Mouse (Mus musculus): Measurements from ENCODE around the gene Nid2. TPM values are rescaled to one million over a fixed set of nuclear protein-coding genes. Genes with fewer than 3 reads are reported as not detected.

The Nid2 gene
- 89.5 and 108 TPM in 2 replicates for polyA plus RNA-seq (2015; fragmentation: Nextera tagmentation; extraction: Ambion mirVana)

DNA sequence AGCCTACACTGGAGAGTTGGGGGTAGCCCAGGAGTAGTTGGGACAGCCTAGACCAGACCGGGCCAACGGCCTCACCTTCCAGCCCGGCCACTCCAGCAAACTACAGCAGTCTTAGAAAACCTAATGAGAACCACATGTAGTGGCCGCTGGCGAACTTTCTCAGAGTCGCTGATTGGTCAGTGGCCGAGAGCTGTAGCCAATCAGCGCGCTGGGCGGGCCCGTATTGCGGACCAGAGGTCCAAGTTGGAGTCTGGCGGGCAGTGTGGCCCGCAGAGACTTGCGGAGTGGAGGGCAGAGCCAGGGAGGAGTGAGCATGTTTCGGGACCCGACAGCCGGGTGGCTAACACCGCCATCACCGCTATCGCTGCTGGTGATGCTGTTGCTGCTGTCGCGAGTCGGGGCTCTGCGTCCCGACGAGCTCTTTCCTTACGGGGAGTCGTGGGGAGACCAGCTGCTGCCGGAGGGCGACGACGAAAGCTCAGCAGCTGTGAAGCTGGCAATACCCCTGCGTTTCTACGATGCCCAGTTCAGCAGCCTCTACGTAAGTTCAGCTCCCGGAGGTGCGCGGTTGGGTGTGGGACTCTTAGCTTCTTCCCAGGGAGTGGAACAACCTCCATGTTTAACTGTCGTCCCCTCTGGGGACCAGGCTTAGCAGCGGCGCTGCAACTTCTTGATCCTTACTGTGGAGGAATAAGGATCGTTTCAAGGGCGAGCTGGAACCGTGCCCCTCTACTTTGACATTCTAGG, at the start of gene Nid2:
Gene Nid2, plus strand, starts transcription at position 241 of the 747 bp plus-strand sequence.
- H3K4me2 ChIP-seq (ENCODE audit: low read depth, low read length): peak within 1 kb of the TSS; percentile 72
- H3K4me3 ChIP-seq (ENCODE audit: low read length): peak within 1 kb of the TSS; percentile 70
- H3K36me3 ChIP-seq (ENCODE audit: control insufficient read depth, insufficient read depth): 0 out of 2 replicates have a peak, but pooled peaks cover 5% of the 10 kb centered on the region
- H3K27ac ChIP-seq (ENCODE audit: low read length): peak within 1 kb of the TSS; percentile 81
- peaks cover 21% of the 10 kb centered on the region for H3K4me1 ChIP-seq (ENCODE audit: control insufficient read depth, insufficient read depth, low read length)
- no peaks in the 10 kb centered on the region for H3K9me3 ChIP-seq (replicated peaks; ENCODE audit: control insufficient read depth, low read length)
- peak; percentile 95 for ATAC-seq (replicated peaks; ENCODE audit: extremely low read depth, insufficient read depth, low FRiP score)
- WGBS: under 1% methylated on average over 45 of the region's 45 CpGs
- no peaks in the 10 kb centered on the region for H3K27me3 ChIP-seq (ENCODE audit: control insufficient read depth, insufficient read depth, low read length)
- H3K9ac ChIP-seq (ENCODE audit: low read length): peak within 1 kb of the TSS; percentile 80

DNA sequence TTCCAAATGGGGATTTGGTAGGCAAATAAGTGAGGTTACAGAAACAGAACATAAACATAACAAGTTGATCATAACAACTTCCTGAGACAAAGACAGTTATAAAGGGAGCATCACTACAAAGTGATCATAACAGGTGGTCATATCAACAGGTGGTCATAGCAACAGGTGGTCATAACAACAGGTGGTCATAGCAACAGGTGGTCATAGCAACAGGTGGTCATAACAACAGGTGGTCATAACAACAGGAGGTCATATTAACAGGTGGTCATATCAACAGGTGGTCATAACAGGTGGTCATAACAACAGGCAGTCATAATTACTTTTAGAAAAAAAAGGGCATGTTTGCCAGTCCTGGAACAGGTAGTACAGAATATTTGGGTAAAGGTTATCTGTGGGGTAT, 49.5 kb upstream of the Nid2 start:
- Histone ChIP-seq H3K36me3 (ENCODE audit: control insufficient read depth, insufficient read depth) (no peaks in the 10 kb centered on the region), H3K27me3 (ENCODE audit: control insufficient read depth, insufficient read depth, low read length) (no peaks in the 10 kb centered on the region), H3K9me3 (replicated peaks; ENCODE audit: control insufficient read depth, low read length) (no peaks in the 10 kb centered on the region), H3K9ac (ENCODE audit: low read length) (no peak overlapping the region), H3K4me3 (ENCODE audit: low read length) (no peak overlapping the region), H3K4me2 (ENCODE audit: low read depth, low read length) (no peak overlapping the region), H3K27ac (ENCODE audit: low read length) (no peak overlapping the region), H3K4me1 (ENCODE audit: control insufficient read depth, insufficient read depth, low read length) (peaks cover under 1% of the 10 kb centered on the region; the same call in 1 of the 2 replicates)
- ATAC-seq (replicated peaks; ENCODE audit: extremely low read depth, insufficient read depth, low FRiP score): no peak

DNA sequence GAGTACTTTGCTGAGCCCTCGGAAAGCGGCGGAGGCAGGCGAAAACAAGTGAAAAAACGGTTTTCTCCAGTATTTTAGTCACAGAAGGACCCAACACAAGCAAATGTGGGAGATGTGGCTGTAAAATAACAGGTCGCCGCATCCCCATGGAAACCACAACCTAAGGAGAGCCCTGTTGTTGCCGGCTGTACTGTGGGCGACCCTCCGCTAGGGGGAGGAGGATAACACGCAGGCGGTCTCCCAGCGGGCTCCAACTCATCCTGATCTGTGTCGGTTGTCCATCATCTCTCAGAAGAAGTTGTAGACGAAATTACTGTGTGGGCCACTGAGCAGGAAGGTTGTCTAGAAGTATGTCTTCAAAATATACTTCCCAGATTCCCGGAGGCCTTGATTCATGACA, 45.4 kb upstream of the Nid2 start:
- Histone ChIP-seq H3K4me2 (ENCODE audit: low read depth, low read length) (peak overlapping the region; percentile 8; the same call in 1 of the 2 replicates), H3K4me1 (ENCODE audit: control insufficient read depth, insufficient read depth, low read length) (peaks cover 23% of the 10 kb centered on the region)
- 6% methylated on average over 16 of the region's 16 CpGs for WGBS

DNA sequence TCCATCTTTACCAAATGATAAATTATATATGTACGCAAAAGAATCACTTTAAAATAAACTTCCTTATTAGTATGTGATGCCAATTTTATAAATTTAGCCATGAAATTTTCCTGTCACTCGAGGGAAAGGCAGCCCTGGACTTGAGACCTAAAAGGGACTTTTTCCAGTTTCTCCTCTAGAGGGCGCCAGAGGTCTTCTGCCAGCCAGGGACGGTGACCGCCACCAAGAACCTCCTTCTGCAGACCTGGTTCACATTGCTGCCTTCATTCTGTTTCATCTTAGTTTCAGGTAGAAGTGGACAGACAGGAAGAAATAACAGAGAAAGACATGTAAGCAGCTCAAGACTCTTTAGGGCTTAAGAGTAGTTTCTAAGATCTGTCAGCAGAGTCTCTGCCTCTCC, 44.6 kb upstream of the Nid2 start:
- Histone ChIP-seq H3K9ac (ENCODE audit: low read length) (no peak overlapping the region), H3K27me3 (ENCODE audit: control insufficient read depth, insufficient read depth, low read length) (no peaks in the 10 kb centered on the region), H3K36me3 (ENCODE audit: control insufficient read depth, insufficient read depth) (no peaks in the 10 kb centered on the region), H3K27ac (ENCODE audit: low read length) (no peak overlapping the region), H3K4me2 (ENCODE audit: low read depth, low read length) (no peak overlapping the region), H3K4me3 (ENCODE audit: low read length) (no peak overlapping the region), H3K4me1 (ENCODE audit: control insufficient read depth, insufficient read depth, low read length) (peaks cover 23% of the 10 kb centered on the region), H3K9me3 (replicated peaks; ENCODE audit: control insufficient read depth, low read length) (no peaks in the 10 kb centered on the region)
- ATAC-seq (replicated peaks; ENCODE audit: extremely low read depth, insufficient read depth, low FRiP score): 0 out of 2 replicates have a peak, but pooled peaks have one; percentile 43
- WGBS: under 1% methylated on average over 5 of the region's 5 CpGs

More for the DNA sequence above, 45.4 kb upstream of the Nid2 start:
- Histone ChIP-seq H3K27me3 (ENCODE audit: control insufficient read depth, insufficient read depth, low read length) (no peaks in the 10 kb centered on the region), H3K27ac (ENCODE audit: low read length) (no peak overlapping the region), H3K9me3 (replicated peaks; ENCODE audit: control insufficient read depth, low read length) (no peaks in the 10 kb centered on the region), H3K36me3 (ENCODE audit: control insufficient read depth, insufficient read depth) (no peaks in the 10 kb centered on the region), H3K4me3 (ENCODE audit: low read length) (no peak overlapping the region), H3K9ac (ENCODE audit: low read length) (no peak overlapping the region)
- no peak; the same call in 1 of the 2 replicates for ATAC-seq (replicated peaks; ENCODE audit: extremely low read depth, insufficient read depth, low FRiP score)

DNA sequence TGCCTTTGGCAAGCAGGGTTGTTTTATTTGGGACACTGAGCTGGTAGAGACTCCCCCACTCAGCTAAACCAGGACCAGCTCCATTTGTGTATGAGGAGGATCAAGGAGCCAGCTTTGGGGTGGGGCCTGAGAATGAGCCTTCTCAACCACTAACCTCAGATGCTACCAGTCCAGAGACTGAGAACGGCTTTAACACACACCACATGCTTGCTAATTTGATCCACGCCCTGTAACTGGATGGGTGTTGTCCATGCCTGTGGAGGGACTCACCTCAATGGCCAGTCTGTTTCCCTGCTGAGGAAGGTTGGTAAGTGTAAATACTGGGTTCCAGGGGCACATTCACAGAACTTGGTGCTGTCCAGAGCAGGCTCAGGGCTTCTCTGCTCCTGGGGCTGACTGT, 44.1 kb upstream of the Nid2 start:
- WGBS: 52% methylated on average over 2 of the region's 2 CpGs
- peaks cover 23% of the 10 kb centered on the region for H3K4me1 ChIP-seq (ENCODE audit: control insufficient read depth, insufficient read depth, low read length)
- H3K4me2 ChIP-seq (ENCODE audit: low read depth, low read length): peak overlapping the region; percentile 5; the same call in 1 of the 2 replicates
- no peak overlapping the region for H3K4me3 ChIP-seq (ENCODE audit: low read length)
- ATAC-seq (replicated peaks; ENCODE audit: extremely low read depth, insufficient read depth, low FRiP score): peak; percentile 28; the same call in 1 of the 2 replicates
- no peaks in the 10 kb centered on the region for H3K9me3 ChIP-seq (replicated peaks; ENCODE audit: control insufficient read depth, low read length)
- no peaks in the 10 kb centered on the region for H3K27me3 ChIP-seq (ENCODE audit: control insufficient read depth, insufficient read depth, low read length)
- H3K36me3 ChIP-seq (ENCODE audit: control insufficient read depth, insufficient read depth): no peaks in the 10 kb centered on the region
- H3K9ac ChIP-seq (ENCODE audit: low read length): peak overlapping the region; percentile 26
- H3K27ac ChIP-seq (ENCODE audit: low read length): peak overlapping the region; percentile 61

DNA sequence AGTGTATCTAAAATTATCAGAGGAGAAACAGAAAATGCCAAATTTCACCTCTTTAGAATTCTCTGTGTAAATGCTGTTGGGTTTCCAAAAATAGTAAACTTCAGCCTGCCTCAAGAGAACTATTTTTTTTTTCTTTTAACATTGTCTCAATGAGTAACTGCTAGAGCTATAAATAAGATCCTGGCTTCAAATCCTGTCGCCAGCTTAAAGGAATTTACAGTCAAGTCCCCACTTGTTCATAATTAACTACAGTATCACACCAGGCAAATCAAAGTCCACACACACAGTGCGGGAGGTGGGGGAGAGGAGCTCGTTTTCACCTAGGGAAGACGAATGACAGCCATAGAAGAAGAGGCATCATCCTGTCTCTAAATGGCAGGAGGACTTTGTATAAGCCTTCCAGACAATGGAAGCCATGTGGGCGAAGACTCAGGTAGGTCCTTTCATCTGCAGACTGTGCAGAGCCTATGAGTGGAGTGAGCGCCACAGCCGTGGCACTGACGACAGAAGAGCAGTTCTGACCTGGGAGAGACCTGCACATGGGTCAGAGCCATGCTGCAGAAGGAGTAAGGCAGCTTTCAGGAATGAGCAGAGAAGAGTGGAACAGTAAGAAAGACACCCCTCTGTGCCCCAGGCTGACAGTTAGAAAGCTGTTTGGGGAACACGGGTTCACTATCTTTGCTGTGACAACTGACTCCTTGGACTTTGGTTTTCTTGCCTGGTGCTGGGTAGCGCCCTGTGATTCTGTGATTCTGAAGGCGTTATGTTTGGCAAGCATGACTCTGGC, 43.2 kb upstream of the Nid2 start:
- Histone ChIP-seq H3K4me3 (ENCODE audit: low read length) (no peak overlapping the region), H3K4me1 (ENCODE audit: control insufficient read depth, insufficient read depth, low read length) (peaks cover 27% of the 10 kb centered on the region), H3K9me3 (replicated peaks; ENCODE audit: control insufficient read depth, low read length) (no peaks in the 10 kb centered on the region), H3K9ac (ENCODE audit: low read length) (no peak overlapping the region), H3K27ac (ENCODE audit: low read length) (peak overlapping the region; percentile 74), H3K36me3 (ENCODE audit: control insufficient read depth, insufficient read depth) (no peaks in the 10 kb centered on the region), H3K27me3 (ENCODE audit: control insufficient read depth, insufficient read depth, low read length) (no peaks in the 10 kb centered on the region), H3K4me2 (ENCODE audit: low read depth, low read length) (no peak overlapping the region)
- ATAC-seq (replicated peaks; ENCODE audit: extremely low read depth, insufficient read depth, low FRiP score): no peak
- WGBS: 40% methylated on average over 11 of the region's 11 CpGs

DNA sequence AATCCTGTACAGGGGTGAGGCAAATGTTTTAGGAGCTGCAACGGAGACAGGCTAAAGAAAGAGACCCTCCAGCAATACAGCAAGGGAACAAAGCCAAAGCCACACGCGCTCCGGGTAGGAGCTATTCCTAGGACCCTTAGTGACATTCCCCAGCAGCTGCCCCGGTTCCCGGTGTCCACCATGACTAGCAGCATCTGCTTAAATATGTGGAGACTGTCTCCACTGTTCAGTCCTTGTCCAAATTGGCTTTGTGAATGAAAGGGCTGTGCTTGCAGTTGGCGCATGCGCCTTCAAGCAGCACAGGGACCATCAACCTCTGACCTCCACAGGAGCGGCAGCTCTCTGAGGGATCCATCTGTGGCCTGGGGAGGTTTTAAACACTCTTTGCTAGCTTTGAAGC, 41.9 kb upstream of the Nid2 start:
- peak overlapping the region; percentile 45; the same call in 1 of the 2 replicates for H3K27ac ChIP-seq (ENCODE audit: low read length)
- H3K36me3 ChIP-seq (ENCODE audit: control insufficient read depth, insufficient read depth): no peaks in the 10 kb centered on the region
- ATAC-seq (replicated peaks; ENCODE audit: extremely low read depth, insufficient read depth, low FRiP score): no peak
- 0 out of 2 replicates have a peak overlapping the region, but pooled peaks have one; percentile 30 for H3K9ac ChIP-seq (ENCODE audit: low read length)
- H3K4me1 ChIP-seq (ENCODE audit: control insufficient read depth, insufficient read depth, low read length): peaks cover 27% of the 10 kb centered on the region
- peak overlapping the region; percentile 8; the same call in 1 of the 2 replicates for H3K4me2 ChIP-seq (ENCODE audit: low read depth, low read length)
- H3K27me3 ChIP-seq (ENCODE audit: control insufficient read depth, insufficient read depth, low read length): no peaks in the 10 kb centered on the region
- WGBS: 47% methylated on average over 9 of the region's 9 CpGs
- H3K9me3 ChIP-seq (replicated peaks; ENCODE audit: control insufficient read depth, low read length): no peaks in the 10 kb centered on the region
- no peak overlapping the region for H3K4me3 ChIP-seq (ENCODE audit: low read length)

DNA sequence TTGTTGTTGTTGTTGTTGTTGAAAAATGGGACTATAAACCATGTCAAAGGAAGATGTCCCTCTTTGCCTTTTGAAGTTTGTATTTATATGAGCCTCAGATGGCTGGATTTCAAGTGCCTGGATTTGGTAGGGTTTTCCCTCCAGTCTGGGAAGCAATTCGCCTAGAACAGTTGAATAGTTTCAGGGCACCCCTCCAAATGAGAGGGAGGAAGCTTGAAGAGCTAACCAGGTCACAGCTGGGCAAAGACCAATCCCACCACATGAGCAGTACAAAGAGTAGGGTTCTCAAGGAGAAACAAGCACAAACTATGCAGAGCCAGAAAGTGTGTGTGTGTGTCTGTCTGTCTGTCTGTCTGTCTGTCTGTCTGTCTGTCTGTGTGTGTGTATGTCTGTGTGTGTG, 39.3 kb upstream of the Nid2 start:
- Histone ChIP-seq H3K4me3 (ENCODE audit: low read length) (no peak overlapping the region), H3K4me1 (ENCODE audit: control insufficient read depth, insufficient read depth, low read length) (peaks cover 24% of the 10 kb centered on the region), H3K27me3 (ENCODE audit: control insufficient read depth, insufficient read depth, low read length) (no peaks in the 10 kb centered on the region), H3K27ac (ENCODE audit: low read length) (no peak overlapping the region), H3K4me2 (ENCODE audit: low read depth, low read length) (no peak overlapping the region), H3K9ac (ENCODE audit: low read length) (no peak overlapping the region), H3K9me3 (replicated peaks; ENCODE audit: control insufficient read depth, low read length) (no peaks in the 10 kb centered on the region), H3K36me3 (ENCODE audit: control insufficient read depth, insufficient read depth) (no peaks in the 10 kb centered on the region)
- no peak for ATAC-seq (replicated peaks; ENCODE audit: extremely low read depth, insufficient read depth, low FRiP score)
- WGBS: 54% methylated on average over 1 of the region's 1 CpGs

DNA sequence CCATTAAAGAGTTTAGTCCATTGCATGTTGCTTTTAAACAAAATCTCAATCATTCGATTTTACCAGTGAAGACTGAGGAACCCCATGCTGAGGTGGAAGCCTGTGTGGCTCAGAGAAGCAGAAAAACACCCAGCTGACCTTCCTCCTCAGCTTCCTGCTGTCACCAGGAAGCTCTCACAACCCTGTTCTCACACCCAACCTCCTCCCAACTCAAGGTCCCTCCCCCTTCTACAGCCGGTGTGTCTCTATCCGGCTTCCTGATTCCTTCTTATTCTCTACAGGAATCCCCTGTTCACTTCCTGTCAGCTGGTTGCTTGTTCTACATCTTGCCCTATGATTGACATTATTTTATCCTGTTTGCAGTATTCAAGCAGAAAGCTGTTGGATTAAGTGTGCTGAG, 38.0 kb upstream of the Nid2 start:
- WGBS: 26% methylated on average over 3 of the region's 3 CpGs
- Histone ChIP-seq H3K27me3 (ENCODE audit: control insufficient read depth, insufficient read depth, low read length) (no peaks in the 10 kb centered on the region), H3K4me1 (ENCODE audit: control insufficient read depth, insufficient read depth, low read length) (peaks cover 13% of the 10 kb centered on the region), H3K9me3 (replicated peaks; ENCODE audit: control insufficient read depth, low read length) (no peaks in the 10 kb centered on the region), H3K4me2 (ENCODE audit: low read depth, low read length) (no peak overlapping the region), H3K9ac (ENCODE audit: low read length) (no peak overlapping the region), H3K4me3 (ENCODE audit: low read length) (no peak overlapping the region), H3K36me3 (ENCODE audit: control insufficient read depth, insufficient read depth) (no peaks in the 10 kb centered on the region), H3K27ac (ENCODE audit: low read length) (peak overlapping the region; percentile 30; the same call in 1 of the 2 replicates)
- ATAC-seq (replicated peaks; ENCODE audit: extremely low read depth, insufficient read depth, low FRiP score): peak; percentile 55; the same call in 1 of the 2 replicates

Data from heart, embryonic 16.5 days (tissue).